Mouse (Mus musculus) megakaryocyte-erythroid progenitor cell, adult 5-6 weeks (primary cell): ENCODE measurements around the gene Gm20821. TPM values are rescaled to one million over a fixed set of nuclear protein-coding genes. Genes with fewer than 3 reads are reported as not detected.
"Not testable (repeated sequence)": the region's sequence is repeated elsewhere in the genome, so short reads cannot be mapped to it uniquely, and the experiment has no call there.

ENCODE experiments used
- ATAC-seq: replicated peaks from 2 replicates; pipeline ENCODE4 v1.8.0; 2016; ENCODE audit warnings: mild to moderate bottlenecking, inconsistent platforms; ENCODE audit not compliant: severe bottlenecking, poor library complexity, low FRiP score, low TSS enrichment
- total RNA-seq, 2 experiments: library from RNA; stranded (forward) in 1 of 2; stranded (reverse) in 1 of 2; fragments of 200-1000, 215-1000 nt in 1 of 2; fragments of >200 nt in 1 of 2; fragmentation: Nextera tagmentation in 1 of 2; gene quantifications; 2 replicates each; pipeline ENCODE4 v1.2.3; 2014 to 2017

The Gm20821 gene
- total RNA-seq (2014; fragmentation: Nextera tagmentation) = not detected in 2 replicates
- not detected in 2 replicates for total RNA-seq (2017)

GRCm38 (mm10) chrY:9781504-9781903, at the start of gene Gm20821:
TSS of gene Gm20821 (plus strand) at chrY:9781804.
- ATAC-seq = not testable (repeated sequence)
